Mouse (Mus musculus): ENCODE measurements at regions not wholly inside any gene's neighbourhood (a gene's known extent, or its start where the extent isn't known, plus 50 kb on each side); places are given as distances from the start of the nearest gene placed in this dataset.

- ATAC-seq (replicated peaks; ENCODE audit: insufficient number of reproducible peaks, insufficient read depth, low FRiP score, low read depth), result no peak
- no peak overlapping the region for H3K4me3 ChIP-seq
- WGBS, result 22% methylated on average over 5 of the region's 5 CpGs
Measured at GRCm38 (mm10) chr12:16136214-16136671, 319.5 kb upstream of the Trib2 start.

DNA sequence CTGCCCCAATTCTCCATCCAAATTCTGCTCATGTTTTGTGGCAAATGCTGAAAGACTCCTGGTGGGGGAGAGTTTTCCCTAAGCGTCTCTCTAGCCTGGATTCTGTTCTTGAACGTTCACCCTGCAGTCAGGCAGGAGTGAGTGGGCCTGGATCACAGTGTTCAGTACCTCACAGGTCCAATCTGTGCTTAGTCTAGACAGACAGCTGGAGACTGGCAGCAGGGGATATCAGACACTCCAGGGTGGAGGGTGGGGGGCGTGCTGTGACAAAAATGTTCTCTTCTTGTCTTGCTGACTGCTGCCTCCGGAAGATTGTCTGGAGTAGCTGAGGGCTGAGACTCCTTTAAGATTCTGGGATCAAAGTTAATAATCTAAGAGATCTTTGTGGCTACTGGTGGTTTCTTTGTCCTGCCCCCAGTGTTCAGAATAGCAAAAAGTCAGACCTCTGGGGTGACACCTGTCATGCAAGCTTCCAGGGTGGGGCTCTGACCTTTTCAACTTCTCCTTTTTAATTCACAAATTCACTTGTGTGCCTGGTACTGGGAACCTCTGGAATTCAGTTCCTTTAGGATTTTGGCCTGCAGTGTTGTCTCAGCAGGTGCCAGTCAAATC lies 319.0 kb upstream of the Trib2 start:
- no peak for ATAC-seq (replicated peaks; ENCODE audit: insufficient number of reproducible peaks, insufficient read depth, low FRiP score, low read depth)
- Histone ChIP-seq H3K36me3 (no peaks in the 10 kb centered on the region), H3K27ac (no peak overlapping the region), H3K27me3 (no peaks in the 10 kb centered on the region), H3K9me3 (replicated peaks) (no peaks in the 10 kb centered on the region), H3K4me3 (no peak overlapping the region), H3K9ac (no peak overlapping the region), H3K4me2 (no peak overlapping the region), H3K4me1 (replicated peaks) (peaks cover 3% of the 10 kb centered on the region; the same call in 1 of the 2 replicates)
- WGBS, result 50% methylated on average over 4 of the region's 4 CpGs

More at GRCm38 (mm10) chr12:16136214-16136671, 319.5 kb upstream of the Trib2 start:
- Histone ChIP-seq H3K27ac (no peak overlapping the region), H3K9ac (no peak overlapping the region), H3K27me3 (no peaks in the 10 kb centered on the region), H3K4me1 (replicated peaks) (peaks cover 3% of the 10 kb centered on the region; the same call in 1 of the 2 replicates), H3K9me3 (replicated peaks) (no peaks in the 10 kb centered on the region), H3K36me3 (no peaks in the 10 kb centered on the region), H3K4me2 (no peak overlapping the region)

- no peaks in the 10 kb centered on the region for H3K36me3 ChIP-seq
- ATAC-seq (replicated peaks; ENCODE audit: insufficient number of reproducible peaks, insufficient read depth, low FRiP score, low read depth), result no peak
- 58% methylated on average over 3 of the region's 3 CpGs for WGBS
Measured at GRCm38 (mm10) chr12:16134446-16134845, 317.7 kb upstream of the Trib2 start.

GRCm38 (mm10) chr12:16133253-16133652 lies 316.5 kb upstream of the Trib2 start:
- no peaks in the 10 kb centered on the region for H3K9me3 ChIP-seq (replicated peaks)
- H3K36me3 ChIP-seq, result no peaks in the 10 kb centered on the region
- H3K9ac ChIP-seq, result no peak overlapping the region
- peaks cover 3% of the 10 kb centered on the region; the same call in 1 of the 2 replicates for H3K4me1 ChIP-seq (replicated peaks)
- no peak overlapping the region for H3K4me3 ChIP-seq
- no peak overlapping the region for H3K27ac ChIP-seq
- 70% methylated on average over 3 of the region's 3 CpGs for WGBS
- H3K27me3 ChIP-seq, result no peaks in the 10 kb centered on the region
- no peak for ATAC-seq (replicated peaks; ENCODE audit: insufficient number of reproducible peaks, insufficient read depth, low FRiP score, low read depth)
- H3K4me2 ChIP-seq, result no peak overlapping the region

More at GRCm38 (mm10) chr12:16134446-16134845, 317.7 kb upstream of the Trib2 start:
- Histone ChIP-seq H3K9ac (no peak overlapping the region), H3K9me3 (replicated peaks) (no peaks in the 10 kb centered on the region), H3K27ac (no peak overlapping the region), H3K27me3 (no peaks in the 10 kb centered on the region), H3K4me1 (replicated peaks) (peaks cover 3% of the 10 kb centered on the region; the same call in 1 of the 2 replicates), H3K4me2 (no peak overlapping the region), H3K4me3 (no peak overlapping the region)

- no peak overlapping the region for H3K4me3 ChIP-seq
- no peak overlapping the region for H3K4me2 ChIP-seq
- no peak overlapping the region for H3K9ac ChIP-seq
- H3K27me3 ChIP-seq, result no peaks in the 10 kb centered on the region
- no peak overlapping the region for H3K27ac ChIP-seq
- ATAC-seq (replicated peaks; ENCODE audit: insufficient number of reproducible peaks, insufficient read depth, low FRiP score, low read depth), result no peak
- H3K4me1 ChIP-seq (replicated peaks), result peaks cover 3% of the 10 kb centered on the region; the same call in 1 of the 2 replicates
- WGBS, result 71% methylated on average over 1 of the region's 1 CpGs
- no peaks in the 10 kb centered on the region for H3K9me3 ChIP-seq (replicated peaks)
- no peaks in the 10 kb centered on the region for H3K36me3 ChIP-seq
Measured at GRCm38 (mm10) chr12:16131740-16132077, 315.0 kb upstream of the Trib2 start.

GRCm38 (mm10) chr12:16131028-16131739 lies 314.5 kb upstream of the Trib2 start:
- no peak for ATAC-seq (replicated peaks; ENCODE audit: insufficient number of reproducible peaks, insufficient read depth, low FRiP score, low read depth)
- H3K4me2 ChIP-seq, result no peak overlapping the region
- no peak overlapping the region for H3K4me3 ChIP-seq
- no peaks in the 10 kb centered on the region for H3K9me3 ChIP-seq (replicated peaks)
- no peak overlapping the region for H3K9ac ChIP-seq
- peaks cover 3% of the 10 kb centered on the region; the same call in 1 of the 2 replicates for H3K4me1 ChIP-seq (replicated peaks)
- 62% methylated on average over 2 of the region's 2 CpGs for WGBS
- no peaks in the 10 kb centered on the region for H3K36me3 ChIP-seq
- no peak overlapping the region for H3K27ac ChIP-seq
- no peaks in the 10 kb centered on the region for H3K27me3 ChIP-seq

GRCm38 (mm10) chr12:16130605-16131004 lies 313.9 kb upstream of the Trib2 start:
- Histone ChIP-seq H3K4me3 (no peak overlapping the region), H3K4me2 (no peak overlapping the region), H3K36me3 (no peaks in the 10 kb centered on the region), H3K27me3 (no peaks in the 10 kb centered on the region), H3K9ac (no peak overlapping the region), H3K4me1 (replicated peaks) (no peaks in the 10 kb centered on the region), H3K27ac (no peak overlapping the region), H3K9me3 (replicated peaks) (no peaks in the 10 kb centered on the region)
- no peak for ATAC-seq (replicated peaks; ENCODE audit: insufficient number of reproducible peaks, insufficient read depth, low FRiP score, low read depth)
- 61% methylated on average over 1 of the region's 1 CpGs for WGBS

- H3K36me3 ChIP-seq, result no peaks in the 10 kb centered on the region
- no peaks in the 10 kb centered on the region for H3K9me3 ChIP-seq (replicated peaks)
- H3K9ac ChIP-seq, result no peak overlapping the region
- WGBS, result 90% methylated on average over 3 of the region's 3 CpGs
- no peak for ATAC-seq (replicated peaks; ENCODE audit: insufficient number of reproducible peaks, insufficient read depth, low FRiP score, low read depth)
- no peak overlapping the region for H3K4me2 ChIP-seq
- no peaks in the 10 kb centered on the region for H3K4me1 ChIP-seq (replicated peaks)
- no peak overlapping the region for H3K27ac ChIP-seq
- no peaks in the 10 kb centered on the region for H3K27me3 ChIP-seq
- H3K4me3 ChIP-seq, result no peak overlapping the region
Measured at GRCm38 (mm10) chr12:16129923-16130322, 313.2 kb upstream of the Trib2 start.

GRCm38 (mm10) chr12:16129243-16129642 lies 312.5 kb upstream of the Trib2 start:
- no peaks in the 10 kb centered on the region for H3K9me3 ChIP-seq (replicated peaks)
- no peak overlapping the region for H3K27ac ChIP-seq
- no peaks in the 10 kb centered on the region for H3K27me3 ChIP-seq
- H3K4me2 ChIP-seq, result no peak overlapping the region
- H3K9ac ChIP-seq, result no peak overlapping the region
- H3K36me3 ChIP-seq, result no peaks in the 10 kb centered on the region
- no peak for ATAC-seq (replicated peaks; ENCODE audit: insufficient number of reproducible peaks, insufficient read depth, low FRiP score, low read depth)
- WGBS, result 58% methylated on average over 3 of the region's 3 CpGs
- H3K4me3 ChIP-seq, result no peak overlapping the region
- H3K4me1 ChIP-seq (replicated peaks), result no peaks in the 10 kb centered on the region

GRCm38 (mm10) chr12:16124906-16125305 lies 308.2 kb upstream of the Trib2 start:
- H3K4me2 ChIP-seq, result no peak overlapping the region
- no peak overlapping the region for H3K4me3 ChIP-seq
- WGBS, result 75% methylated on average over 2 of the region's 2 CpGs
- no peaks in the 10 kb centered on the region for H3K36me3 ChIP-seq
- no peaks in the 10 kb centered on the region for H3K4me1 ChIP-seq (replicated peaks)
- no peak overlapping the region for H3K27ac ChIP-seq
- H3K27me3 ChIP-seq, result no peaks in the 10 kb centered on the region
- H3K9me3 ChIP-seq (replicated peaks), result no peaks in the 10 kb centered on the region
- H3K9ac ChIP-seq, result no peak overlapping the region
- no peak for ATAC-seq (replicated peaks; ENCODE audit: insufficient number of reproducible peaks, insufficient read depth, low FRiP score, low read depth)

DNA sequence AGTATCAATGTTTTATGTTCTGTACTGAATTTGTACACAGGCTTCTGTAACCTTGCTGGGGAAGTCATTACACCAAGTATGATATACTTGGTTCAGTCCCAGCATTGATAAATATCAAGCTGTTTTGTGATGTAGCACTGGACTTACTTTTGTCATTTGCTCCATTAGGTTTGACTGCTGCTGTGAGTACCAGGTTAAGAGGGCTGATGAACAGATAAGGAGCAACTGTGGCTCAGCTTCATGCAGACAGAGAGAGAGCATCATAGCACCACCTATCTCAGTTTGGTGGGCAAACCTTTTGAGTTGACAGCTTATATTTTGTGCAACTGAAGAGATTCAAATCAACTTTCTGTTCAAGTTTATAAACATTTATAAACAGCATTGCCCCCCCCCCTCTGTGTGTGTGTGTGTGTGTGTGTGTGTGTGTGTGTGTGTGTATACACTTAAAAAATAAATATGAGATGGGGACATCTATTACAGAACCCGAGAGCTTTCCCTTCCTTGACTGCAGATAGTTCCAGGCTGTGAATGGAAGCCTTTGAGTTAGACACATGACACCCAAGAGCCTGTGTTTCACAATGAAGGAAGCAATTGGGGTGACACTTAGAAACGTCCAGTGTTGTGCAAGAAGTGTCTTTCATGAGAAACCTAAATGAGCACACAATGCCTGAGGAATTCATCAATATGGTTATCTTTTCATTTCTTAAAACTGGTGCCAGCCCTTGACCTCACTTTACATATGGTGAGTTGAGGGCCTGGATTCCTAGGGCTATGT lies 305.8 kb upstream of the Trib2 start:
- Histone ChIP-seq H3K4me3 (no peak overlapping the region), H3K27me3 (no peaks in the 10 kb centered on the region), H3K9me3 (replicated peaks) (no peaks in the 10 kb centered on the region), H3K36me3 (no peaks in the 10 kb centered on the region), H3K4me1 (replicated peaks) (no peaks in the 10 kb centered on the region), H3K9ac (no peak overlapping the region), H3K27ac (no peak overlapping the region), H3K4me2 (no peak overlapping the region)
- 59% methylated on average over 2 of the region's 2 CpGs for WGBS
- no peak for ATAC-seq (replicated peaks; ENCODE audit: insufficient number of reproducible peaks, insufficient read depth, low FRiP score, low read depth)
